14 mouse cellular contexts compared by ENCODE assay signal in the genomic region with DNA sequence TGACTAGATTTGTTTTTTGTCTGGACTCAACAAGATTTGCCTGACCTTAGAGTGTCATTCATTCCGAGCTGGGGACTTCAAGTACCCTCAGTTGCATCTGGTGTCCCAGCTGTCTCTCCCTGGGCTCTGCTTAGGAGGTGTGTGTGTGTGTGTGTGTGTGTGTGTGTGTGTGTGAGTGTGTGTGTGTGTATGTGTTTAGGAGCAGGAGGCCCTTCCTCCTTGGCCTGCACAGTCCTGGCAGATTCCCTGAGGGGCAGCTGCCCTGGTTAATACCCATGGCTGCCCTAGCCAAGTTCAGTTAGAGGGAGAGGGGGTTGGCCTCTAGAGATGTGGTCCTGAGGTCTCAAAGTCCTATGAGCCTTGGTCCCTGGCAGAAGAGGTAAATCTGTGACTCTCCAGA.
DNase-seq lines count a peak whose midpoint lies in the region; ATAC-seq lines count a peak whose summit lies in the region.
"Had no signal": no experiment of that assay in that cellular context is flagged by ENCODE, and none has a peak within 500 bp of the region (broad histone marks: within the 10 kb centered on the region; RNA-seq: fewer than 3 reads in every experiment).

No protein-coding gene starts in this region.

- H3K9ac ChIP-seq in forebrain, embryonic 13.5 days: no peak overlapping the region
- no peak overlapping the region for H3K9ac ChIP-seq in kidney, embryonic 15.5 days
- H3K9ac ChIP-seq in embryonic facial prominence, embryonic 14.5 days (ENCODE audit: low read depth, low read length): no peak overlapping the region
- H3K9ac ChIP-seq: liver, embryonic 15.5 days; neural tube, embryonic 12.5 days had no signal

- H3K36me3 ChIP-seq in forebrain, embryonic 13.5 days (ENCODE audit: poor library complexity, severe bottlenecking): no peaks in the 10 kb centered on the region
- no peaks in the 10 kb centered on the region for H3K36me3 ChIP-seq in forebrain, embryonic 10.5 days (replicated peaks)
- no peaks in the 10 kb centered on the region for H3K36me3 ChIP-seq in kidney, embryonic 15.5 days
- no peaks in the 10 kb centered on the region for H3K36me3 ChIP-seq in embryonic facial prominence, embryonic 14.5 days (ENCODE audit: control insufficient read depth, insufficient read depth, low read length)
- H3K36me3 ChIP-seq: liver, embryonic 15.5 days; neural tube, embryonic 12.5 days had no signal

- no peak overlapping the region for H3K4me2 ChIP-seq in forebrain, embryonic 13.5 days
- H3K4me2 ChIP-seq in kidney, embryonic 15.5 days: no peak overlapping the region
- no peak overlapping the region for H3K4me2 ChIP-seq in embryonic facial prominence, embryonic 14.5 days (ENCODE audit: low read depth, low read length)
- H3K4me2 ChIP-seq: liver, embryonic 15.5 days; neural tube, embryonic 12.5 days had no signal

- H3K27ac ChIP-seq in forebrain, embryonic 13.5 days: no peak overlapping the region
- H3K27ac ChIP-seq in forebrain, embryonic 10.5 days: no peak overlapping the region
- H3K27ac ChIP-seq in kidney, embryonic 15.5 days: peak overlapping the region; percentile 38
- H3K27ac ChIP-seq in embryonic facial prominence, embryonic 14.5 days (replicated peaks; ENCODE audit: low read depth, low read length): peak overlapping the region; percentile 3; the same call in 1 of the 2 replicates
- H3K27ac ChIP-seq: kidney, postnatal 0 days; liver, embryonic 15.5 days; neural tube, embryonic 12.5 days; stomach, postnatal 0 days had no signal

- H3K27me3 ChIP-seq in forebrain, embryonic 13.5 days: no peaks in the 10 kb centered on the region
- H3K27me3 ChIP-seq in forebrain, embryonic 10.5 days (ENCODE audit: poor library complexity, severe bottlenecking): no peaks in the 10 kb centered on the region
- H3K27me3 ChIP-seq in kidney, embryonic 15.5 days: no peaks in the 10 kb centered on the region
- no peaks in the 10 kb centered on the region for H3K27me3 ChIP-seq in embryonic facial prominence, embryonic 14.5 days (replicated peaks; ENCODE audit: control insufficient read depth, insufficient read depth, low read length)
- H3K27me3 ChIP-seq: liver, embryonic 15.5 days; neural tube, embryonic 12.5 days had no signal

- peaks cover 44% of the 10 kb centered on the region for H3K4me1 ChIP-seq in forebrain, embryonic 13.5 days
- peaks cover 57% of the 10 kb centered on the region for H3K4me1 ChIP-seq in forebrain, embryonic 10.5 days
- H3K4me1 ChIP-seq in kidney, embryonic 15.5 days: peaks cover 31% of the 10 kb centered on the region
- H3K4me1 ChIP-seq in embryonic facial prominence, embryonic 14.5 days (ENCODE audit: control insufficient read depth, insufficient read depth, low read length): peaks cover 20% of the 10 kb centered on the region
- H3K4me1 ChIP-seq: liver, embryonic 15.5 days had no signal

- H3K4me3 ChIP-seq in forebrain, embryonic 13.5 days: no peak overlapping the region
- H3K4me3 ChIP-seq in forebrain, embryonic 10.5 days: no peak overlapping the region
- H3K4me3 ChIP-seq in kidney, embryonic 15.5 days (replicated peaks): no peak overlapping the region
- H3K4me3 ChIP-seq in embryonic facial prominence, embryonic 14.5 days (ENCODE audit: low read depth, low read length): no peak overlapping the region
- H3K4me3 ChIP-seq: liver, embryonic 15.5 days; neural tube, embryonic 12.5 days had no signal

- no peak for DNase-seq in forebrain, embryonic 10.5 days (ENCODE audit: extremely low spot score, low spot score)
- DNase-seq in kidney, postnatal 36 days: no peak
- no peak for DNase-seq in embryonic facial prominence, embryonic 14.5 days (ENCODE audit: low spot score)
- DNase-seq in lung, postnatal 36 days: peak; percentile 34
- DNase-seq in thymus, postnatal 0 days (ENCODE audit: low spot score): no peak
- no peak for DNase-seq in yolk sac, embryonic 10.5 days (ENCODE audit: low spot score)
- DNase-seq: cerebellum, adult 9-10 months; heart, adult 18-20 months had no signal

- ATAC-seq in forebrain, embryonic 13.5 days: peak; percentile 39; the same call in 1 of the 2 replicates
- ATAC-seq in kidney, embryonic 15.5 days (replicated peaks; ENCODE audit: low FRiP score): no peak
- ATAC-seq in embryonic facial prominence, embryonic 14.5 days (ENCODE audit: low read depth): no peak

- WGBS in forebrain, embryonic 13.5 days: 50% methylated on average over 1 of the region's 1 CpGs
- WGBS in forebrain, embryonic 10.5 days: 81% methylated on average over 1 of the region's 1 CpGs
- WGBS in kidney, embryonic 15.5 days: 75% methylated on average over 1 of the region's 1 CpGs
- WGBS in embryonic facial prominence, embryonic 14.5 days: 52% methylated on average over 1 of the region's 1 CpGs

- no peaks in the 10 kb centered on the region for H3K9me3 ChIP-seq in forebrain, embryonic 13.5 days (replicated peaks)
- no peaks in the 10 kb centered on the region for H3K9me3 ChIP-seq in forebrain, embryonic 10.5 days
- H3K9me3 ChIP-seq in kidney, embryonic 15.5 days (replicated peaks): no peaks in the 10 kb centered on the region
- H3K9me3 ChIP-seq in embryonic facial prominence, embryonic 14.5 days (ENCODE audit: control insufficient read depth, low read length): no peaks in the 10 kb centered on the region
- H3K9me3 ChIP-seq: liver, embryonic 15.5 days; neural tube, embryonic 12.5 days had no signal

Comparison
In these comparisons a context has a peak if more than half of its experiments do, and no peak if none do; other contexts are left out.
1. H3K27ac ChIP-seq: peak in kidney, embryonic 15.5 days (single experiment) and embryonic facial prominence, embryonic 14.5 days (single experiment); none in forebrain, embryonic 13.5 days (single experiment) and forebrain, embryonic 10.5 days (single experiment).